Comparison of ENCODE assay signal across 28 mouse cellular contexts in the genomic region with DNA sequence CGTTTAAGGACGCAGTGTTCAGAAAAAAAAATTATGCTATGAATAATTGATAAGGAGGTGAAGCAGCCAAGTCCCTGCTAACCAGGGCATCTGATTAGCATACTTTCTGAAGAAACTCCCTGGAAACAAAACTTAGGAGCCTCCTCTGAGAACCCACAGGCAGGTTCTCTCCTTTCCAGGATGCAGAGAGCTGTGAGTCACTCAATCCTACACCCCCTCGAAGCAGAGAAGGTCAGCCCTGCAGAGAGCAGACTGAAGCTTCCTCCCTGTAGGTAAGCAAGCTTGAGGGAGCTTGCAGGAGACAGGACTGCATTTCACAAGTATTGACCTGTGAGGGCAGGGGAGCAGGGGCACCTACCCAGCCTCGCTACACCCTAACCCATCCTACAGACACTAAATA.
DNase-seq lines count a peak whose midpoint lies in the region; ATAC-seq lines count a peak whose summit lies in the region.
"Had no signal": no experiment of that assay in that cellular context is flagged by ENCODE, and none has a peak within 500 bp of the region (broad histone marks: within the 10 kb centered on the region; RNA-seq: fewer than 3 reads in every experiment).

No protein-coding gene starts in this region.

- no peak overlapping the region for H3K9ac ChIP-seq in midbrain, embryonic 14.5 days (replicated peaks; ENCODE audit: low read length)
- no peak overlapping the region for H3K9ac ChIP-seq in midbrain, embryonic 11.5 days (ENCODE audit: low read length)
- H3K9ac ChIP-seq: embryonic facial prominence, embryonic 13.5 days; embryonic facial prominence, embryonic 15.5 days; forebrain, embryonic 12.5 days had no signal

- DNase-seq in frontal cortex, postnatal 10 days (ENCODE audit: low spot score in 2 of 2): no peak
- peak; percentile 11 for DNase-seq in midbrain, embryonic 14.5 days
- no peak for DNase-seq in midbrain, embryonic 11.5 days (ENCODE audit: low spot score, missing footprints)
- peak; percentile 68 for DNase-seq in brain, adult 2 months (ENCODE audit: low read depth, low spot score)
- DNase-seq: adrenal gland, adult 8-10 months; adrenal gland, postnatal 14 days; B cell, adult 2 months; cerebellum, adult 11 months; cerebellum, adult 18-20 months; cerebellum, adult 8-10 months; cerebellum, adult 9-11 months; cerebellum, postnatal 14 days; cerebellum, postnatal 36 days; embryo, embryonic 11 days had no signal

- no peaks in the 10 kb centered on the region for H3K4me1 ChIP-seq in midbrain, embryonic 14.5 days (ENCODE audit: control insufficient read depth, insufficient read depth, low read length)
- H3K4me1 ChIP-seq in midbrain, embryonic 11.5 days (ENCODE audit: control insufficient read depth, insufficient read depth, low read length): no peaks in the 10 kb centered on the region
- H3K4me1 ChIP-seq: embryonic facial prominence, embryonic 15.5 days; forebrain, embryonic 10.5 days; forebrain, embryonic 12.5 days had no signal

- H3K27me3 ChIP-seq in midbrain, embryonic 14.5 days (ENCODE audit: control insufficient read depth, insufficient read depth, low read length): no peaks in the 10 kb centered on the region
- H3K27me3 ChIP-seq in midbrain, embryonic 11.5 days (ENCODE audit: control insufficient read depth, insufficient read depth, low read length): no peaks in the 10 kb centered on the region
- H3K27me3 ChIP-seq: CH12.LX; embryonic facial prominence, embryonic 13.5 days; embryonic facial prominence, embryonic 15.5 days; forebrain, embryonic 12.5 days had no signal

- H3K9me3 ChIP-seq in midbrain, embryonic 14.5 days (ENCODE audit: control insufficient read depth, low read length): no peaks in the 10 kb centered on the region
- no peaks in the 10 kb centered on the region for H3K9me3 ChIP-seq in midbrain, embryonic 11.5 days (ENCODE audit: control insufficient read depth, low read length)
- H3K9me3 ChIP-seq: embryonic facial prominence, embryonic 13.5 days; embryonic facial prominence, embryonic 15.5 days; forebrain, embryonic 12.5 days had no signal

- 65% methylated on average over 4 of the region's 4 CpGs for WGBS in midbrain, embryonic 14.5 days
- WGBS in midbrain, embryonic 11.5 days: 75% methylated on average over 4 of the region's 4 CpGs

- H3K36me3 ChIP-seq in midbrain, embryonic 14.5 days (ENCODE audit: control insufficient read depth, insufficient read depth, low read length): no peaks in the 10 kb centered on the region
- no peaks in the 10 kb centered on the region for H3K36me3 ChIP-seq in midbrain, embryonic 11.5 days (ENCODE audit: control insufficient read depth, insufficient read depth, low read length)
- H3K36me3 ChIP-seq: embryonic facial prominence, embryonic 13.5 days; embryonic facial prominence, embryonic 15.5 days; forebrain, embryonic 10.5 days; forebrain, embryonic 12.5 days; G1E had no signal

- H3K4me2 ChIP-seq in midbrain, embryonic 14.5 days (ENCODE audit: low read length): no peak overlapping the region
- H3K4me2 ChIP-seq in midbrain, embryonic 11.5 days: no peak overlapping the region
- H3K4me2 ChIP-seq: embryonic facial prominence, embryonic 13.5 days; embryonic facial prominence, embryonic 15.5 days; forebrain, embryonic 12.5 days had no signal

- no peak overlapping the region for H3K4me3 ChIP-seq in midbrain, embryonic 14.5 days (replicated peaks; ENCODE audit: low read depth, low read length)
- no peak overlapping the region for H3K4me3 ChIP-seq in midbrain, embryonic 11.5 days (ENCODE audit: low read depth, low read length)
- H3K4me3 ChIP-seq: embryonic facial prominence, embryonic 13.5 days; embryonic facial prominence, embryonic 15.5 days; erythroblast, embryonic 14.5 days; forebrain, embryonic 10.5 days; forebrain, embryonic 12.5 days had no signal

- peak; percentile 79 for ATAC-seq in frontal cortex, adult (ENCODE audit: low TSS enrichment)
- ATAC-seq in midbrain, embryonic 14.5 days (ENCODE audit: low FRiP score, low TSS enrichment): no peak
- ATAC-seq in midbrain, embryonic 11.5 days (ENCODE audit: low FRiP score): no peak
- ATAC-seq in monocyte, adult 5-6 weeks (replicated peaks; ENCODE audit: insufficient number of reproducible peaks, low FRiP score, low TSS enrichment, poor library complexity, severe bottlenecking): no peak
- ATAC-seq: activated CD4-positive, CD25-positive, alpha-beta regulatory T cell, adult 4 months; CD4-positive, CD25-positive, alpha-beta regulatory T cell, adult 4 months; forebrain, embryonic 14.5 days; forebrain, embryonic 16.5 days; Patski had no signal

- H3K27ac ChIP-seq in midbrain, embryonic 14.5 days (replicated peaks; ENCODE audit: low read depth, low read length): no peak overlapping the region
- no peak overlapping the region for H3K27ac ChIP-seq in midbrain, embryonic 11.5 days (ENCODE audit: low read depth, low read length)
- H3K27ac ChIP-seq: embryonic facial prominence, embryonic 13.5 days; embryonic facial prominence, embryonic 15.5 days; forebrain, embryonic 10.5 days; forebrain, embryonic 12.5 days had no signal

Comparison
In these comparisons a context has a peak if more than half of its experiments do, and no peak if none do; other contexts are left out.
1. DNase-seq: peak in midbrain, embryonic 14.5 days (single experiment) and brain, adult 2 months (single experiment); none in frontal cortex, postnatal 10 days (0 of 2) and midbrain, embryonic 11.5 days (single experiment).